Mouse (Mus musculus) CD4-positive helper T cell, adult 2 months (primary cell): ENCODE measurements around the gene Prkcz.

ENCODE experiments used
- DNase-seq: peaks from one replicate; pipeline ENCODE4 v3.0.0-alpha.2; 2012; ENCODE audit warnings: low read depth, missing footprints, low spot score

Prkcz gene

GRCm38 (mm10) chr4:155315031-155315430, 46.1 kb downstream of the Prkcz start:
- no peak for DNase-seq

DNA sequence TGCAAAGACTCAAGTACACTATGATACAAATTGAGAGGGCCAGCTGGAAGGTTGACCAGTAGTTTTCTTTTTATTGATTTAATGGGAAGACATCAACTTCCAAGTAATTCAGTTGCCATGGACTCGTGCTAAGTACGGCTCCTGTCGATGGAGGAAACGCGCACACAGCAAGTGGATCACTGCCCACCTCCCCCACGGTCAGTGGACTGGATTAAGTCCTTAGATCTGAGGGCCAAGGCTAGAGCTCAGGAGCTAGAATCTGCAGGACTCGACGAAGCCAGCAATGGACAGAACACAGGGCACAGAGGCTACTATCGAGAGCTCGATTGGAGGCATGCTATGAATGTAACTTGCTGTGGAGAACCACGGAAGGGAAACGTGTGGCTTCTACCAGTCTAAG, 52.5 kb downstream of the Prkcz start:
- DNase-seq = no peak

- DNase-seq = peak; percentile 70
Observed at GRCm38 (mm10) chr4:155308068-155308467, 53.1 kb downstream of the Prkcz start.

- DNase-seq = no peak
Observed at GRCm38 (mm10) chr4:155307591-155307990, 53.6 kb downstream of the Prkcz start.

DNA sequence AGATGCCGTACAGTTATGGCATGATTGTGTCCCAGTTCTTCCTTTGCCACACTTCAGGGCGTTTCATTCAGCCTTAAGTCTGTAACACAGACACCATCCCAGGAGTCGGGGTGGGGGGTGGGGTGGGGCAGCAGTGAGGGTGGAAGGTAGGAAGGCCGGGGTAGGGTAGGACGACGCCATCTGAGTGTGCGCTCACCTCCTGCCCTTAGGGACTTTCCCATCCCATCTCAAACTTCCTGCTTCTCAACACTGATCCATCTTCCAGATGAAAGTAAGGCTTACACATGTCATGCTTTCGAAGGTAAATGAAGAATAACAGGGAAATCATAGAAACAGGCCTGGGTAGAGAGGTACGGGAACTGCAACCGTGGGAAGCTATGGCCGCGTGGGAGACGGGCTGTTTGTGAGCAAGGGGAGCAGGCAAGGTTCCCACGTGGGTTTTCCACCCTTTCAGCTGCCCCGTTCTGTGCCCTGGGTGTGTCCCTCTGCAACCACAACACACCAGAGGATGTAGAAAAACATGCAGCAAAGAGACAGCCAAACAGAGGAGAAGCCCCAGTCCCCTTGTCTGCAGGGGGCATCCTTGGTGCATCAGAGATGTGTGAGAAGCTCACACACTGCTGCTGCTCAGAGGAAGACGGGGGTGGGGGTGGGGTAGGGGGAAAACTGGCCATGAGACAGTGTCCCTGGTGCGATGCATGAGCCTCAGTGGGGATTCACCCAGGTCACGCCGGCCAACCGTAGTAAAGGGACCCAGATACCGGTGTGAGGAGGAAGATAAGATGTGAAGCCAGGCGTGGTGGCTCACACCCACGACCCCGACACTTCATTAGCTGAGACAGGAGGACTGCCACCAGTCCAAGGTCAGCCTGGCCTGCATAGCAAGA, 54.6 kb downstream of the Prkcz start:
- peak; percentile 70 for DNase-seq

GRCm38 (mm10) chr4:155305531-155306031, 55.6 kb downstream of the Prkcz start:
- DNase-seq = peak; percentile 20

DNA sequence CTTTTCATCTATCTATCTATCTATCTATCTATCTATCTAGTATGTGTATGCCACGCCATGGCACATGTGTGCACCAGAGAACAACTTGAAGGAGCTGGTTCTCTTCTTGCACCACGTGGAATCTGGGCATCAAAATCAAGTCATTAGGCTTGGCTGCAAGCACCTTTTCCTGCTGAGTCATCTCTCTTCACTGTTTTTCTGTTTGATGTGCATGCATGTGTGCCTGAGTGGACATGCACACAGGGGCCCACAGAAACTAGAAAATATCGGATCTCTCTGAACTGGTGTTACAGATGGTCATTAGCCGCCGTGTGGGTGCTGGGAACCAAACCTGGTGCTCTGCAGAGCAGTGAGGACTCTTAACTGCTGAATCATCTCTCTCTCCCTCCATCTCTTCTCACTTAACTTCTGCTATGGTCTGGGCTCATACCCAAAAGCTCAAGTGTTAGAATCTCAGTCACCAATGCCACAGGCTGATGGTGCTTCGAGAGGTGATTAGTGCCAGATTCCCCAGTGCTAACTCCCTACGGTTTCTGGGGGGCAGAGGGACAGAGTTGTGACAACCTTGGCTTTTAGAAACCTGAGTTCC, 56.6 kb downstream of the Prkcz start:
- DNase-seq = no peak

DNA sequence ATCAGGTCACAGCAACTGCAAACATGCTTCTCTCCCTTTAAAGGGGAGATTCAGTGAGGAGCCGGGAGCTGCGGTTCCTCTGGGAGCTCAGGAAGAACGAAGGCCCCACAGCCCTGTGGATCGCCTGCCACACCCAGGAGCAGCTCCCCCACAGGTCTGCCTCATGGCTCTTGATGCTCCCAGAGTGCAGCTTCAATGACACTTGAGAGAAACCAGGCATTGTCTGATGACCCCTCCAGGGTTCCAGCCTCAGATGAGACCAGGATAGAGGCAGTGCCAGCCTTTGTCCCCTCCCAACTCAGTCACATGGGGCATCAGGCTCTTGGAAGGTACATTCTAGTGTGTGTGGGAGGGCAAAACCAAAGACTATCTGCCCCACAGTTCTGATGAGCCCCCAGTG, 59.2 kb downstream of the Prkcz start:
- DNase-seq = no peak

- DNase-seq = no peak
Observed at GRCm38 (mm10) chr4:155301098-155301447, 60.1 kb downstream of the Prkcz start.

DNA sequence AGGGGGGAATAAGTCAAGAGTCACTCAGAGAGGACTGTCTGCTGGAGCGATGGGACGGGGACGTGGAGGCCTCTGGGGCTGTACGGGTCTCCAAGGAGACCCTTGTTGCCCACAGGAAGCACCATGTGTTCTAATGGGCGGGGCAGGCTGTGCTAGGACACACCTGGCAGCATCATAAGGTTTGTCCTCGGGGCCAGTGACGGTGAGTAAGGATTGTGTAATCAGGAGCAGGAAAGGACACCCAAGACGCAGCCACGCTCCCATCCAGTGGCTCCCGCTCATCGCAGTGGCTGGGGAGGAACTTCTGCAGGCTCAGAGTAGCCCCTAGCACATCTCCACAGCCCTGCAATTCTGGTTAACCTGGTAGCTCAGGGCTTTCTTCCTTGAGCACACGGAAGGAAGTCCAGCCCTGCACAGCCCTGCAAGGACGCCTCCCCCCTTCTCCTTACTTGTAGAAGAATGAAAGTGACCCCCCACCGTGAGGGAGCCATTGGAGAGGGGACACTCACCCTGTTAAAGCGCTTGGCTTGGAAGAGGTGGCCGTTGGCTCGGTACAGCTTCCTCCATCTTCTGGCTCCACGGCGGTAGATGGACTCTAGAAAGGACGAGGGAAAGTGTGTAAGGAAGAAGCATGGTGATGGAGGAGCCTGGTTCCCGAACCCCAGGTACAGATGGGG, 60.6 kb downstream of the Prkcz start:
- no peak for DNase-seq

DNA sequence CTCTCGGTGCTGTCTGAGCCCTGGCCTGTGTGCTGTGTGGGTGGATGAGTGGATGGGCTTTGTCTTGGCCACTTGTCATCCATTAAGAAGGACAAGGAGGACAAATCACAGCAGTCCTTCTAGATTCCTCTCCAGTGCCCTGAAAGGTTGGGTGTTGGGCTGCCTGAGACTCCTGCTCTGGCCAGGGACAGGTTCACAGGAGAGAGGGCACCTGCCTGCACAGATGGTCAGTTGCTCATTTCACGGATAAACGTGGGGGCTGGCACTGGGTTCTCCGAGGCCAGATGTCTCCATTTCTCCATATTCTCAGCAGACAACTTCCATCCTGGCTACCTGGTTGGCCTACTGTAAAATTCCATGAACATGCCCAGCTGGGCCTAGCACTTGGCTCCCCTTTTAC, 62.3 kb downstream of the Prkcz start:
- DNase-seq = no peak

GRCm38 (mm10) chr4:155297057-155297456, 64.1 kb downstream of the Prkcz start:
- no peak for DNase-seq

- no peak for DNase-seq
Observed at GRCm38 (mm10) chr4:155295996-155296395, 65.2 kb downstream of the Prkcz start.

GRCm38 (mm10) chr4:155295026-155295590, 66.1 kb downstream of the Prkcz start:
- no peak for DNase-seq

DNA sequence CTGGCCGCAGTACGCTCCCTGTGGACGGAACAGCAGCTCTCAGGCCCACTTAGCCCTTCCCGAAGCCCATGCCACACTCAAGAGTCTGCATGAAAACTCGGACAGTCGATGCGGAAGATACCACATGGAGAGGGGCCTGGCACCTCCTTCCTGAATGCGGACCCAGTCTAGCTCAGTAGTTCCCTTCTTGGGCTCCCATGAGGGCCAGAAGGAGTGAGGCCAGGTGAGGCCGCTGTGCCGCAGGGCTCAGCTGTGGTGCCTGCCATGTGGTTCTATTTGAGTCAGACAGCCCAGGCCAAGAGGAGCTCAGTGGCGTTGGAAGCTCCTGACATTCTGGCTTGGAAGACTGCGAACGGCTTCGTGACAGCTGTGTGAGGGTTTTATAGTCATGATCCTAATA, 66.8 kb downstream of the Prkcz start:
- no peak for DNase-seq

DNA sequence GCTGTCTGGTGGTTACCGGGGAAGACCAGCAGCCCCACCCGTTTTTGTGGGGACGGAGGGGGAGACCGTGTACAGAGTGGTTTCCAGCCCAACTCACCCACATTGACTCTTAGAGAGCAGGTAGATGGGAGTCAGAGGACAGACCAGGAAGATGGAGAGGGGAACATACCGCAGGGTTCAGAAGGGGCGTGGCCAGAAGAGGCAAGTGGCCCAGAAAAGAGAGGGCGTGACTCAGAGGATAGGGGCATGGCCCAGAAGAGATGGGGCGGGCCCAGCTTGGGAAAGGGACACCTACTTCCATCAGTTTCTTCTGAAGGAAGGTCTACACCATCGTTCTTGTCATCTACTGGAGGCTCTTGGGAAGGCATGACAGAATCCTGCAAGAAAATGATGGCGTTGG, 68.3 kb downstream of the Prkcz start:
- no peak for DNase-seq

DNA sequence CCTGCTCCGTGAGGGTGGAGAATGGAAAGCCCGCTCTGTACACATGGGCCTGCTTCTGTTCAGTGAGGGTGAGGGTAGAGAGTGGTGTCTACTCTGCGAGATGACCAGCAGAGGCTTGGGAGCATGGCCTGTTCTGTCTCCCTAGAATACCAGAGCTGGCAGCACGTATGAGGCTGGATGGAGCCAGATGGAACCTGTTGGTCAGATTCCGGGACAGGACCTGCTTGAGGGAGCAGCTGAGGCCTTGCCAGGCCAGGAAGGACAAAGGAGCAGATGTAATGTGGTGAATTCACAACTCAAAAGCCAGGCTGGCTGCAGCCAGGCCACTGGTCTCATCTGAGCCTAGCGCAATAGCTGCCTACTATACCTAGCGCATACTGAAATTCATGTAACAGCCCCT, 71.1 kb downstream of the Prkcz start:
- no peak for DNase-seq

DNA sequence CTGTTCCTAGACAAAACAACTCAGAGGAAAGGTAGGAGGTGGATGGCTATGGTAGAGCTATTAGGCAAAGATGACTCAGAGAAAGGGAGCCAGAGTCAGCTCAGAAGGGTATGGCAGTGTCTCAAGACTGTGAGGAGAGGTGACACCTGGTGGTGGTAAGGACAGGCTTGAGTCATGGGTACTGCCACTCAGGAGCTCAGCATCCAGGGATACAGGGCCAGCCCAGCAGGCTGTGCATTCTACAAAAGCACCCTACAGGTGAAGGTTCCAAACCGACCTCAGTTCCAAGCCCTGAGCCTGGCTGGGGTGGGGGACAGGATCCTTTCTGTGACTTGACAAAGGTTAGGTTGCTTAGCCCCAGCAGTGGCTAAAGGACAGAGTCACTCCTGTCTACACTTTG, 72.6 kb downstream of the Prkcz start:
- no peak for DNase-seq

DNA sequence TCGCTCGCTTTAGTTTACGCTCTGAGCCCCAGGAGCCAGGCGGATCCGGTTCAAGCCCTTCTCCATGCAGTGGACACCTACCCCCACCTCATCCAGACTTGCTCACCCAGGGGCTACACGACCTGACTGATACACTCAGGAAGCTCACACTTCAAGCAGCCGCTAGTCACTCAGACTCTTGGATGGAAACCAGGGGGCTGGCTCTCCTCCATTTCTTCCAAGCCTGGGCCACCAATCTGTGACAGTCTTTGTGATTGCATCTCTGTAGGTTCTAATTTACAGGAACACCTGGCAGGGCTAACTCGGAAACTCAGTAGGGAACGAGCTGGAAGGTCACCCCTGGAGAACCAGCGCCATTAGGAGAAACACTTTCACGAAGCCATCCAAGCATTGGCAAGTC, 73.4 kb downstream of the Prkcz start:
- DNase-seq = no peak

DNA sequence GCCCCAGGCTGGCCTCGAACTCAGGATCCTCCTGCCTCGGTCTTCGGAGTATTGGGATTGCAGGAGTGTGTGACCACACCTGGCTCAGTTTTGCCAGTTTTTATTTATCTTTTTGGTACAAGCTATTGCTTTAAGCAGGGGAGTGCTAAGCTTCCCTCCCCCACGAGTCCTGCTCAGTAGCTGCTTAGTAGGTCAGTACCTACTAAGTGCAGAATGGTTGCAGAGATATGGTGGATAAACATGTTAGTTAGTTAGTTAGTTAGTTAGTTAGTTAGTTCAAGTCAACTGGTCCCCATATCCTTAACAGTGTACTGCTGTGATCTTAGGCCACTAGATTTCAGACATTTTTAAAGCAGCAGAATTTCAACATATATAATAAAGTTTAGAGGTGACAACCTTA, 75.1 kb downstream of the Prkcz start:
- no peak for DNase-seq

DNA sequence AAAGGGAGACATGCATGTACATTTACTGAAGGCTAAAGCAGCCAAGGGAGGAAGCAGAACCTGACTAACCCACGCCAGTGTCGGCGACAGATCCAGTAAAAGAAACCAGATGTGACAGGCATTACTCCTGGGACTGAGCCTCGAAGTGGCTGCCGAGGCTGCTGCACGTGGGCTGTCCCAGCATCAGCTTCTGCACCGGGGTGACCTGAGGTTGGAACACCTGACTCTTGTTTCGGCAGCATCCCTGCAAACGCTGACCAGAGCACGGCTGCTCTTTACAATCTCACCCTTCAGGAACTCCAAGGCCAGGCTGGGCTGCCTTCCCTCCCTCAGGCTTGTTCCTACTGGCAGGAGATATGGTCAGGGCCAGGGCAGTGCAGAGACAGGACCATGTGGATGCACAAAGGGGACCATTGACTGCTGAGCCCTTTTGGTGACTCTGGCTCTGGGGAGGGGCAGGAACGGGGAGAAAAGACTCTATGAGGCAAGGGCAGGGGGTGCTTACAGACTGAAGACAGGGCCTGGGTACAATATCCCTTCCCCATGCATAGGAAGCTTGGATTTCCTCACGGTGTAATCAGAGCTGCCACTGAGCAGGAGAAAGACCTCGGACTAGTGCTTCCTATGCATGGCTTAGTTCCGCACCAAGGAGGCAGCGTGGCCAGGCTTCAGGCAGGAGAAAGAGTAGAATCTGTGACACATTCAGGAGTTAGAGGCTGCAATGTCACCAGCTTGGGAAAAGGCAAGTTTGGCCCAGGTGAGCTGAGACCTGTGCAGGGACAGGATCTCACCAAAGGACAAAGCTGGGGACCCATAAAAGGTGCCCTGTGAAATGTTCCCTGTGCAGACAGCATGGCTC, 76.4 kb downstream of the Prkcz start:
- no peak for DNase-seq
